ENCODE assay signal across 27 mouse cellular contexts in genomic region chr2:71443376-71443775, GRCm38 (mm10).
"Had no signal": no experiment of that assay in that cellular context is flagged by ENCODE, and none has a peak within 500 bp of the region (broad histone marks: within the 10 kb centered on the region; RNA-seq: fewer than 3 reads in every experiment).

No protein-coding gene starts in this region.

- H3K4me2 ChIP-seq: heart, embryonic 11.5 days; heart, embryonic 13.5 days; heart, embryonic 15.5 days; hindbrain, embryonic 13.5 days; hindbrain, embryonic 15.5 days; limb, embryonic 13.5 days; limb, embryonic 15.5 days; liver, embryonic 11.5 days; liver, embryonic 13.5 days; liver, embryonic 15.5 days had no signal

- DNase-seq: gastrocnemius, adult 2 months; gastrocnemius, postnatal 14 days; gastrocnemius, postnatal 36 days; heart, adult 18-20 months; heart, postnatal 14 days; heart, postnatal 36 days; kidney, adult 18-20 months; kidney, adult 8-10 months; kidney, postnatal 10 days; kidney, postnatal 25 days; kidney, postnatal 4 days; layer of hippocampus, adult 9-11 months; layer of hippocampus, postnatal 36 days; left cerebral cortex, postnatal 4 days; liver, embryonic 13.5 days; lung, adult 18-20 months had no signal

- ATAC-seq: hindbrain, postnatal 0 days; intestine, postnatal 0 days had no signal

- H3K9ac ChIP-seq: heart, embryonic 13.5 days; heart, embryonic 15.5 days; hindbrain, embryonic 13.5 days; hindbrain, embryonic 15.5 days; limb, embryonic 13.5 days; limb, embryonic 15.5 days; liver, embryonic 13.5 days; liver, embryonic 15.5 days had no signal

- H3K9me3 ChIP-seq: heart, embryonic 13.5 days; heart, embryonic 15.5 days; hindbrain, embryonic 13.5 days; hindbrain, embryonic 15.5 days; limb, embryonic 13.5 days; limb, embryonic 15.5 days; liver, embryonic 13.5 days; liver, embryonic 15.5 days had no signal

- H3K4me3 ChIP-seq: gastrocnemius, adult 2 months; heart, embryonic 13.5 days; heart, embryonic 15.5 days; hindbrain, embryonic 13.5 days; hindbrain, embryonic 15.5 days; limb, embryonic 13.5 days; limb, embryonic 15.5 days; liver, embryonic 13.5 days; liver, embryonic 15.5 days had no signal

- H3K4me1 ChIP-seq: heart, embryonic 13.5 days; heart, embryonic 15.5 days; hindbrain, embryonic 15.5 days; limb, embryonic 13.5 days; limb, embryonic 15.5 days had no signal

- H3K27me3 ChIP-seq: hindbrain, embryonic 15.5 days had no signal

- H3K27ac ChIP-seq: gastrocnemius, adult 2 months; heart, embryonic 13.5 days; heart, embryonic 15.5 days; hindbrain, embryonic 13.5 days; hindbrain, embryonic 15.5 days; hindbrain, postnatal 0 days; limb, embryonic 13.5 days; limb, embryonic 15.5 days; liver, embryonic 13.5 days; liver, embryonic 15.5 days had no signal
